Mouse (Mus musculus) c-Kit-negative CD71-positive TER-119-positive erythroid progenitor cells, embryonic 14.5 days (primary cell): ENCODE measurements around the gene Rgl2.
A peak's percentile ranks its signal among the peaks of the same experiment; 100 is the strongest.
"Not testable (repeated sequence)": the region's sequence is repeated elsewhere in the genome, so short reads cannot be mapped to it uniquely, and the experiment has no call there.

Source experiments
- DNase-seq: peaks from one replicate; pipeline ENCODE4 v3.0.0-alpha.2; 2013; ENCODE audit warnings: low read depth, low spot score

The Rgl2 gene

GRCm38 (mm10) chr17:33948090-33948904, 19.0 kb downstream of the Rgl2 start:
- DNase-seq: no peak

GRCm38 (mm10) chr17:33948905-33949537, 19.7 kb downstream of the Rgl2 start:
- DNase-seq: no peak

GRCm38 (mm10) chr17:33950131-33950625, 20.8 kb downstream of the Rgl2 start:
- no peak for DNase-seq

- peak; percentile 72 for DNase-seq
Observed at GRCm38 (mm10) chr17:33951021-33951946, 21.9 kb downstream of the Rgl2 start, which contains the start of gene B3galt4. TSS of gene B3galt4 (minus strand) at chr17:33951488.

GRCm38 (mm10) chr17:33952015-33952414, 22.7 kb downstream of the Rgl2 start:
- DNase-seq: not testable (repeated sequence)

- no peak for DNase-seq
Observed at GRCm38 (mm10) chr17:33952879-33953278, 23.5 kb downstream of the Rgl2 start.

- no peak for DNase-seq
Observed at GRCm38 (mm10) chr17:33953310-33953709, 24.0 kb downstream of the Rgl2 start.

GRCm38 (mm10) chr17:33953961-33954565, 24.7 kb downstream of the Rgl2 start:
- DNase-seq: no peak

- DNase-seq: no peak
Observed at GRCm38 (mm10) chr17:33954646-33955554, 25.6 kb downstream of the Rgl2 start.

- peak; percentile 97 for DNase-seq
Observed at GRCm38 (mm10) chr17:33955555-33956214, 26.3 kb downstream of the Rgl2 start, which contains the start of the genes Vps52 and Rps18. TSS of gene Vps52 (plus strand) at chr17:33955812. TSS of gene Rps18 (minus strand) at chr17:33956001.

GRCm38 (mm10) chr17:33956336-33956735, 27.0 kb downstream of the Rgl2 start:
- DNase-seq: no peak

- no peak for DNase-seq
Observed at GRCm38 (mm10) chr17:33957493-33957892, 28.1 kb downstream of the Rgl2 start.

- no peak for DNase-seq
Observed at GRCm38 (mm10) chr17:33958451-33958850, 29.1 kb downstream of the Rgl2 start.

GRCm38 (mm10) chr17:33959135-33959534, 29.8 kb downstream of the Rgl2 start:
- DNase-seq: no peak

GRCm38 (mm10) chr17:33959948-33960347, 30.6 kb downstream of the Rgl2 start:
- DNase-seq: no peak

GRCm38 (mm10) chr17:33962876-33963275, 33.5 kb downstream of the Rgl2 start:
- no peak for DNase-seq

GRCm38 (mm10) chr17:33965082-33965845, 35.9 kb downstream of the Rgl2 start:
- no peak for DNase-seq

GRCm38 (mm10) chr17:33965846-33966550, 36.7 kb downstream of the Rgl2 start:
- no peak for DNase-seq
